Mouse (Mus musculus): ENCODE measurements around the gene Tmub2.

DNA sequence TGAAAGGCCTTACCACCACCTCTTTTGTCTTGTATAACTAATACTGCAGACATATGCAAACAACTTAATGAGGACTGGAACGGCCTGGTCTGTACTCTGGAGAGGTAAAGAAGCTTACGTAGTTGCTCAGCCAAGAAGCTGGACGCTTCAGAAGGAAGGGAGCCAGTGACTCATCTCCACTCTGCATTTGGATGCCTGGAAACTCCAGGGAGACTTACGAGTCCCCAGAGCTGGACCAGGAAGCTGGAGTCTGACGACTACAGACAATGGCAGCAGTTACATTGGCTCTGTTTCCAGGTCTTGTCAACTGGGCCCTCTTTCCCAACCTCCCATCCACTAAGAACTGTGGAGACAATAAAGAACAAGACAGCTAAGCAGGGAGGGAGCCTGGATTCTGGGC lies 42.5 kb downstream of the Tmub2 start:
- TF ChIP-seq CTCF (IDR thresholded peaks at IDR 0.05) (no peak), EP300 (IDR thresholded peaks at IDR 0.05) (no peak)
